Mouse (Mus musculus) liver, postnatal 0 days (tissue): ENCODE measurements around the gene Fam189a1.

ENCODE experiments used
- CTCF ChIP-seq: sonication (generic); IDR thresholded peaks from 2 replicates; pipeline ENCODE4 v1.5.1; 2016; ENCODE audit warnings: antibody characterized with exemption, low read depth
- EP300 ChIP-seq: IDR thresholded peaks from 2 replicates; pipeline ENCODE4 v1.6.1; 2016; ENCODE audit warnings: antibody characterized with exemption, low read depth, mild to moderate bottlenecking

DNA sequence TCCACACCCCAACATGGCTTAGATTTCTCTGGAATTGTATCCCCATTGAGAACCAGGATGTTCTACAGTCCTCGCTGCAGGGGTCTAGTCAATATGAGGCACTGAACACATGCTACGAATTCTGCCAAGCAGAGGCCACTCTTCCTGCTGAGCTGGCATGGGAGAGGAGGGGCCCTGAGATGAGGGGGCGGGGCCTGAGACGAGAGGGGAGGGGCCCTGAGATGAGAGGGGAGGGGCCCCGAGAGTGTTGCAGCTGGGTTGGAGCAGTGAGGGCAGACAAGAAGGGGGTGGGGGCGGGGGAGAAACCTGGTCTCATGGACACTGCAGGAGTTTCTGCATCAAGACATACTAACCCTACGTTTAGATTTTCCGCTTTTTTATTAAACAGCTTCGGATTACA lies 82.2 kb downstream of the Fam189a1 start:
- TF ChIP-seq CTCF = no peak
- TF ChIP-seq EP300 = no peak
